Mouse (Mus musculus) layer of hippocampus, adult 9-10 months (tissue): ENCODE results near the gene Dnajc28.
"Not testable (repeated sequence)": the region's sequence is repeated elsewhere in the genome, so short reads cannot be mapped to it uniquely, and the experiment has no call there.

Experiments
- DNase-seq: peaks from one replicate; pipeline ENCODE4 v3.0.0; 2022; ENCODE audit warnings: low spot score

Gene Dnajc28

DNA sequence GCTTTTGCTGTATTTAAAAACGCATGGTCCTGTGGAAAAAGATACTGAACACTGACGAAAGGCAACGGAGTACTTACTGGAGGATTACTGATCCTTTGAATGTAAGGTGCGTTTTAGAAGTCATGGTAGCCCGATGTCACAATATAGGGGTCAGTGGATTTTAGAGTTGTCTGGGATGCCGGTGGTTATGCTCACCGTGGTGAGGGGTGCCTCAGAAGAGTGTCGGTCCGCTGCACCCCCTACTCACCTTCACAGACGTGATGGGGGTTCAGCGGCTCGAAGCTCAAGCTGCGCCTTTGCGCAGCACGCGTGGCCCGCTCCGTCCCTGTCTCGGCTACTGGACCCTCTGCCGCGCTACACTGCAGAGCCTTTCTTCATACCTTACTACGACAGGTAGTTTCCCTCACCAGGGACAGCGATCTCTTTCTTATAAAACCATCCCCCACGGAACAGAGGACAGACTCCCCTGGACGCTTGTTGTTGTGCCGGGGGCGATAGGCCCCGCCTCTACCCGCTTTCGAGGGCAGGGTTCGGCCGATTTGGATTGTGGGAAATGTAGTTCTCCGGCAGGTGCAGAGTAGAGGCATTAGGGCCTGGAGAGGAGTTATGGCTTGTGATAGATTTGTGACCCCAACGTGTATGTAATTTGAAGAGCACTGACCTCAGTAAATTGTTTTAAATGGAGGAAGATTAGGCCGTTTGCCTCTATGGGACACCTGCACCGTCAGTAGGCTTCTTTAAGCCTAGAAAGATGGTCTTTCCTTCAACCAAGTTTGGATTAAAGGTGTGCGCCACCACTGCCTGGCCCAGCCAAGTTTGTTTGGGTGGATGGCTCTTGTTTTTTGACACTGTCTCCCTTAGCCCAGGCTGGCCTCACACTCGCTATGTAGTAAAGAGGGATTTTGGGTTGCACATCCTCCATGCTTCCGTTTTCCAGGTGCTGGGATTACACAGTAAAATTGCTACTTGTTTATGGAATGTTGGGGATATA, at the start of gene Dnajc28:
Gene Dnajc28 (minus strand): TSS at position 516 of the 991 bp plus-strand sequence.
- peak; percentile 65 for DNase-seq

DNA sequence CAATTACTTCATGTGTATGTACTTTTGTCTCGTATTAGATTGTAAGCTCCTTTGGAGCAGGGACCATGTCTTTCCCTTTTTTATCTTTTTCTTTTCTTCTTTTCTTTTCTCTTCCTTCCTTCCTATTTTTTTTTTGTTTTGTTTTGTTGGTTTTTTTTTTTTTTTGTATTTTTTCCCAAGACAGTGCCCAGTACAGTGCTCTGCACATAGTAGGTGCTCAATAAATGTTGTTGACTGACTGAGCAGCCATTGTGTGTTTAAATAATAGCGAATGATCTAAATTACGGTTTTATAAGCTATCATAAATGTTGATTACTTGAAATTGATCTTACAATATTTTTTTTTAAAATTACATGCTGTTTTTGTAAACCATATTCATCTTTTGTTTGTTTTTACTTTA, 45.0 kb upstream of the Dnajc28 start:
- no peak for DNase-seq

DNA sequence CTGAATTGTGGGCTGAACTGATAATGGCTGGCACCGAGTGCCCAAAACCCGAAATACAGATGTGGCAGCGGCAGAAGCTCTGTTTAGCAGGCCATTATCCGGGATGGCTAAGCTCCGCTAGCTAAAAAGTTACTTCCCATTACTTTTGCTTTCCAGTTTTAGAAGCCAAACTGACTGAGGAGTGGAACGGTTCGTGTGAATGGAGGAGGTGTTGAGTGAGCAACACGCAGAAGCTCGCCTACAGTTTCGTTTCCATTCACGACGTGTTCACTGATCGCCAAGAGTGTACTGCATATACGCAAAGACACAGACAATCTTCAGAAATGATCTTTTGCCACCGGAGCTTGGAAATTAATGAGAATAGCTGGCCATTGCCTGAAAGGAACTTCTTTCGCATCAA, 43.5 kb upstream of the Dnajc28 start:
- DNase-seq: no peak

DNA sequence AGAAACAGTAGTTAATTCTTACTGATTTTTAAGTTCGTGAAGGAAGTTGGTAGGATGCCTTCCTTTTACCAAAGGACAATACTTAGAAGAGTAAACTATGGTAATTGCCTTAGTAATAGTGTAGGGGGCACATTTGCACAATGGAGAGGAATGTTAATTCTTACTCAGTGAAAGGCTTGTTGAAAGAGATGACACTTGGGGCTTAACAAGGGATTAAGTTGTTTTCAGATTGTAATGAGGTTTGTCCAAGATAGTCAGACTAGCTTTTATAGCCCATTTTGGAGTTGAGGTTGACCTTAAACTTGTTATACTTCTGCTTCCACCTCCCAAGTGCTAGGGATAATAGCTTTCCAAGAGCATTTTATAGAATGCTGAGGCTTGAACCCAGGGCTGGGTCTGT, 42.6 kb upstream of the Dnajc28 start:
- DNase-seq: no peak

DNA sequence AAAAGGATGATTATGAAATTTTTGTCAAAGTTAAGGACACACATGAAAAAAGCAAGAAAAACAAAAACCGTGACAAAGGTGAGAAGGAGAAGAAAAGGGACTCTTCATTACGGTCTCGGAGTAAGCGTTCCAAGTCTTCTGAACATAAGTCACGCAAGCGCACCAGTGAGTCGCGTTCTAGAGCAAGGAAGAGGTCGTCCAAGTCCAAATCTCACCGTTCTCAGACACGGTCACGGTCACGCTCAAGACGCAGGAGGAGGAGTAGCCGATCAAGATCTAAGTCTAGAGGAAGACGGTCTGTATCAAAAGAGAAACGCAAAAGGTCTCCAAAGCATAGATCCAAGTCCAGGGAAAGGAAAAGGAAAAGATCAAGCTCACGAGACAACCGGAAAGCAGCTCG, 41.0 kb upstream of the Dnajc28 start:
- DNase-seq: no peak

DNA sequence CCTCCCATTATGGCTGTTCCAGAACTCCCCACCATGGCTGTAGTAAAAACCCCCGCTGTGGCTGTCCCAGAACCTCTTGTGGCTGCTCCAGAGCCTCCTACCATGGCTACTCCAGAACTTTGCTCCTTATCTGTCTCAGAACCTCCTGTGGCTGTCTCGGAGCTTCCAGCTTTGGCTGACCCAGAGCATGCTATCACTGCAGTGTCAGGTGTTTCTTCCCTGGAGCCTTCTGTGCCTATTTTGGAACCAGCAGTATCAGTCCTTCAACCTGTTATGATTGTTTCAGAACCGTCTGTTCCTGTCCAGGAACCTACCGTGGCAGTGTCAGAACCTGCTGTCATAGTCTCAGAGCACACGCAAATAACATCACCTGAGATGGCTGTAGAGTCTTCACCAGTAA, 39.6 kb upstream of the Dnajc28 start:
- DNase-seq: no peak

DNA sequence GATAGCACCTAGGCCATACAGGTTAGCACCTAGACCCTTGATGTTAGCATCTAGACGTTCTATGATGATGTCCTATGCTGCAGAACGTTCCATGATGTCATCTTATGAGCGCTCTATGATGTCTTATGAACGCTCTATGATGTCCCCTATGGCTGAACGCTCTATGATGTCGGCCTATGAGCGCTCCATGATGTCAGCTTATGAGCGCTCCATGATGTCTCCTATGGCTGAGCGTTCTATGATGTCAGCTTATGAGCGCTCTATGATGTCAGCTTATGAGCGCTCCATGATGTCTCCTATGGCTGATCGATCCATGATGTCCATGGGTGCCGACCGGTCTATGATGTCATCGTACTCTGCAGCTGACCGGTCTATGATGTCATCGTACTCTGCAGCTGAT, 38.5 kb upstream of the Dnajc28 start:
- no peak for DNase-seq

DNA sequence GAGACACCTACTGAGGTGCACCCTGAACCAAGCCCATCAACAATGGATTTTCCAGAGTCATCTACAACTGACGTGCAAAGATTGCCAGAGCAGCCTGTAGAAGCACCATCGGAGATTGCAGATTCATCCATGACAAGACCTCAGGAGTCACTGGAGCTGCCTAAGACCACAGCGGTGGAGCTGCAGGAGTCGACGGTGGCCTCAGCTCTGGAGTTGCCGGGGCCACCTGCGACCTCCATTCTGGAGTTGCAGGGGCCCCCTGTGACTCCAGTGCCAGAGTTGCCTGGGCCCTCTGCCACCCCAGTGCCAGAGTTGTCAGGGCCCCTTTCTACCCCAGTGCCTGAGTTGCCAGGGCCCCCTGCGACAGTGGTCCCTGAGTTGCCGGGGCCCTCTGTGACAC, 36.5 kb upstream of the Dnajc28 start:
- DNase-seq: no peak

DNA sequence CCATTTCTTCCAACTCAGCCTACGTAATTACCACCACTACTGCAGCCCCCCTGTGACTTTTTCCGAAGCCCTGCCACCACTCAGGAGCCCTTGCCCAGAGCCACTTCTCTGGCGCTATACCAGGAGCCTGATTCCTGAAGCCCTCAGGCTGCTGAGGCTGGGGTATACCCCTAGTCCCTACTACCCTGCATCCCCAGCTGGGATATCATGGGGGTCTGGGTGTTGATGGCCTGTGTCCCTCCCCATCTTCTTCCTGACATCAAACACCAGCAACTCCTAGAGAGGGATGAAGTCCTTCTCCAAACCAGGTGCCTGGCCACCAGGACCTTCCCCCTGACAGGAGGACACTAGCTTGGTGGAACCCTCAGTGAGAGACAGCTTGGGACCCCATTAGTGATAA, 33.4 kb upstream of the Dnajc28 start:
- DNase-seq: no peak

DNA sequence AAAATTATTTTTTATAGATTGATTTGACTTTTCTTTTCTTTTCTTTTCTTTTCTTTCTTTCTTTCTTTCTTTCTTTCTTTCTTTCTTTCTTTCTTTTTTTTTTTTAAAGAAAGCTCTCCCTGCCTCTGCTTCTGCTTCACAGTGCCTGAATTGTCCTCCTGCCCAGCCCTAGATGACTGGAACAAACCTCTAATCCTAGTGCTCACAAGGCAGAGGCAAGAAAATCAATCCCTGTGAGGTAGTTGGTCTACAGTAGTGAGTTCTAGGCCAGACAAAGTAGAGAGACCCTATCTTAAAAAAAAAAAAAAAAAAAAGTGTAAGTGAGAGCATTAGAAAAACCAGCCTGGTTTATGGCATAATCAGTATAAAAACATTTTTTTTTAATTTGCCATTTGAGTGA, 31.0 kb upstream of the Dnajc28 start:
- DNase-seq: no peak

DNA sequence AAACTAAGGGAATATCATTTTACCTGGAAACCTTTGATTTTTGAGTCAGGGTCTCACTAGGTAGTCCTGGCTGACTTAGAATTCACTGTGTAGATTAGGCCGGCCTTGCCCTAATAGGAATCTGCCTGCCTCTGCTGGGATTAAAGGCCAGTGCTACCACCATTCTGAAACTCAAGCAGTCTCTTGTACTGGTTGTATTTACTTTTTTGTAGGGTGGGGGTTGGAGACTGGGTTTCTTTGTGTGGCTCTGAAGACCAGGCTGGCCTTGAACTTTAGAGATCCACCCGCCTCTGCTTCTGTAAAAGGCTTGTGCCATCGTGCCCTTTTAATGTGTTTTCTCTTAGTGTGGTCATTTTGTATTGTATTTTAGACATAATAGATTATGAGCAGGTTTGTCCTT, 30.4 kb upstream of the Dnajc28 start:
- no peak for DNase-seq

DNA sequence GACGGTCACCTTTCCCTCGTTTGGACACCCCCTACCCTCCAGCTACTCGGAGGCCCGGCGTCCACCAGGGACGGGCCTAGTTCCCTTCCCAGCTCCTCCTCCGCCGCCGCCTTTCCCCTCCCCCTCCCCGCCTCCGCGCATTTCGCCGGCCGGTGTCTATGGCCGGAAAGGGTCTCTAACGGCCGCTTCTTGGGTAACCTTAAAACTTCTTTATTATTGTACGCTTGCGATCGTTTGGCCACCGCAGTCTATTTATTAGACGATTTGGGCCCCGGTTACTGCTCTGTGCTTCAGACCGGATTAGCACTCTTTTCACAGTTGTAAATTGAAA, 29.4 kb upstream of the Dnajc28 start:
- no peak for DNase-seq

DNA sequence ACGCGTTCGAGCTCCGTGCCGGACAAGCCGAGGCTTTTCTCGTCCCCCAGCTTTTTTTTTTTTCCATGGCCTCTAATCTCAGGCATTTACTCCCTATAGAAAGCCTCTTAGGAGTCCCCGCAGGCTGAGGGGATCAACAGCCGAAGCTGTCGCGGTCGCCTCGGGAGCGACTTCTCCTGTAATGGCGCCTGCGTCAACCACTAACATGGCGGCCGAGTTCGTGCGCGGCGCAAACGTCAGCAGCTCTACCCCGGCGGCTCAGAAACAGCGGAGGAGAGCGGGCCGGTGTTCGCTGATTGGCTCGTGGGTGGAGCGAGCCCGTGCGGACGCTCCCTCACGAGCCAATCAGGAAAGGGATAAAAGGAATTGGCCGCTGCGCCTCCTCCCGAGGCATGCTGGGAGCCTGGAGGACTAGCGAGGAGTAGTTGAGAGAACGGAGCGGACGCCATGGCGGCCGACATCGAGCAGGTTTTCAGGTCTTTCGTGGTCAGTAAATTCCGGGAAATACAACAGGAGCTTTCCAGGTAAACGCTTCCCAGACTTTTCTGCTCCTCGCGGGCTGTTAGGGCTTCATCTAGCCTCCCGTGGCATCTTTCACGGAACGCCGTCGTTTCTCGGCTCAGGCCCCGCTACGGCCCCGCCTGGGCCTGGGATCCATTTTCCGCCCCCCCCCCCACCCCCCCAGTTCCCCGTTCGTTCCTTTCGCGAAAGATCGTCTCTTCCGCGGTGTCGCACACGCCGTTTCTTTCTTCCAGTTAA, 28.8 kb upstream of the Dnajc28 start, which contains the start of gene Son:
Gene Son (plus strand): TSS at position 46 of the 759 bp plus-strand sequence.
- DNase-seq: peak; percentile 87

DNA sequence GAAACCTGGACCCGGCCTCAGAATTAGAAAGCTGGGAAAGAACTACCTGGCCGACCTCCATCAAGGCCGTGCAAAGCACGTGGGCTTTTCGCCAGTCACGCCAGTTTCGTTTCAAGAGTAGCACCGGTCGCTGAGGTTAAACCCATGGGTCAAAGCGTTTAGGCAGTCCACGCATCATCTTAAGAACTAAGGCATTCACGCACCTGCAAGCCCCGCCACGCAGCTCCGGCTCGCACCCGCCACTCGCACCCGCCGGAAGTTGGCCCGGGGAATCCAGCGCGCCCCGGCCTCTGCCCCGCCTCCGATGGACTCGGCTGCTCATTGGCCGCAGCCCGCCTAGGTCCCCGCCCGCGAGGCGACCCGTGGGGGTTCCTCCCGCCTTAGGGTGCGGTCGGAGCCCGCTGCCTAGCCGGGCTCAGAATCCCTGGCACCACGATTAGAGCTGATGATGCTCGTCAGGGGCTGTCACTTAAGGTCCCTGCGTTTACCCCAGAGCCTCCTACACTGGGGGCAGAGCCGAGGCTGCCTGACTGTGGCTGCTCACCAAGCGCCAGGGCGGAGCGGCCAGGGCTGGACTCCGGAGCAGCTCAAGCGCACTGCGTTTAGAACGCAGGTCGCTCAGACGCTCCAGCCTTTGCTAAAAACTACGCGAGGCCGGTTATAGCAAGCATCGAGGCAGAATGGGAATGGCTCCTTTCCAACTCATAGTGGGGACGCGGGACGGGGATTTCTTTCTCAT, 28.0 kb upstream of the Dnajc28 start, which contains the start of gene Gart:
Gene Gart (minus strand): TSS at position 272 of the 739 bp plus-strand sequence.
- DNase-seq: peak; percentile 69

DNA sequence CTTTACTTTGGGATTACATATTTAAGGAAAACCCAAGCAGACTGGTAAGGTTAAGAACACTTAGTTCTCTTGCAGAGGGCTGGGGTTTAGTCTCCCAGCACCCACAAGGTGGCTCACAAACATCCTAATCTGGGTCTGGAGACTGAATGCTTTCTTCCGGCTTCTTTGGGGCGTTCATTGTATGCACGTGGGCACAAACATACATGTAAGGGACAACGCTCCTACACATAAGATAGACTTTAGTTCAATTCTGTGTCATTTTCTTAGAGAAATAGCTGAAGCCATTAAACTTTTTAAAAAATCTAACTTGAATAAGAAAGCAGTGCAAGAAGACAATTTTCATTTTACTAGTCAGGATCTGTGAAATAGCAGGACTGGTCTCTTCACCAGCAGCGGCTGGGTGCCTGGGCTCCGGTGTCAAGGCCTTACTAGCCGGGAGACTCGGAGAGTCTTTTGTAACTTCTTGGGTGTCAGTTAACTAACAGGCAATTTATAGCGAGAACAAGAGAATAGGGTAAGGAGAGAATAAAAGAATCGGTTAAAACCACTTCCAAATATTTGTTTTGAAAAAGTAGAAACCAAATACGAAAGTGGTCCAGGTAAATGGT, 27.3 kb upstream of the Dnajc28 start:
- DNase-seq: no peak

DNA sequence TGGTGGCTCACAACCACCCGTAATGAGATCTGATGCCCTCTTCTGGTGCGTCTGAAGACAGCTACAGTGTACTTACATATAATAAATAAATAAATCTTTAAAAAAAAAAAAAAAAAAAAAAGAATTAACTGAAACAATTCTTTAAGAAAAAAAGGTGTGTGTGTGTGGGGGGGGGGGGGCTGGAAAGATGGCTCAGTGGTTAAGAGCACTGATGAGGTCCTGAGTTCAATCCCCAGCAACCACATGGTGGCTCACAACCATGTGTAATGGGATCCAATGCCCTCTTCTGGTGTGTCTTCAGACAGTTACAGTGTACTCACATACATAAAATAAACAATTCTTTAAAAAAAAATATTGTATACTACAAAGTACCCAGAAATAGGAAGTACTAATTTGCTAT, 26.6 kb upstream of the Dnajc28 start:
- not testable (repeated sequence) for DNase-seq

DNA sequence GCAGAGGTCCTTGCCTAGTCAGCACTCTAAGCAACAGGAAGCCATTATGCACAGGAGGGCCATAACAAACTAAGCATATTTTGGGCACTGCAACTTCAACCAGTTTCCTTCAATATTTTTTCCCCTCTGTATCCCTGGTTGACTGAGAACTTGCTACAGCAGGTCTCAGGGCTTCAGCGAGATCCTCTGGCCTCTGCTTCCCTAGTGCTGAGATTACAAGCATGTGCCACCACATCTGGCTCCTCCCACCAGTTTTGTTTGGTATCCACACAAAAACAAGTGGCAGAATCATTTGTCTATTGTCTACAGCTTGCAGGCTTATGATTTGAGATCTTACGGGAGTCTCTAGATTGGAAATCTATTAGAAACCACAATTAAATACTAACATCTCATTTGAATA, 26.1 kb upstream of the Dnajc28 start:
- no peak for DNase-seq

DNA sequence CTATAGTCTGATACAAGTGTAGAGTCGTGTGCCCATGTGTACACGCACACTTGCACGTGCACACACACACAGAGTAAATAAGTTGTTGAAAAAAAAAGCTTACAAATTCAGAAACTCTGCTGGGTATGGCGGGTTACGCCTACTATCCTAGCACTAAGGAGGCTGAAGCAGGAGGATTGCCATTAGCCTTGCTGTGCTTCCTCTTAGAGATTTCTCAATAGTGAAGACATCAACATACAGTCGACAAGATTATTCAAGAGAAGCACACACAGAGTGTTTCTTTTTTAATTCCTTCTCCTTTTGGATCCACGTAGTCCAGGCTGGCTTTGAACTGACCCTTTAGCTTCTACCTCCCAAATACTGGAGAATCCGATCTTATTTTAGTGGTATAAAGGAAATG, 21.3 kb upstream of the Dnajc28 start:
- DNase-seq: no peak

DNA sequence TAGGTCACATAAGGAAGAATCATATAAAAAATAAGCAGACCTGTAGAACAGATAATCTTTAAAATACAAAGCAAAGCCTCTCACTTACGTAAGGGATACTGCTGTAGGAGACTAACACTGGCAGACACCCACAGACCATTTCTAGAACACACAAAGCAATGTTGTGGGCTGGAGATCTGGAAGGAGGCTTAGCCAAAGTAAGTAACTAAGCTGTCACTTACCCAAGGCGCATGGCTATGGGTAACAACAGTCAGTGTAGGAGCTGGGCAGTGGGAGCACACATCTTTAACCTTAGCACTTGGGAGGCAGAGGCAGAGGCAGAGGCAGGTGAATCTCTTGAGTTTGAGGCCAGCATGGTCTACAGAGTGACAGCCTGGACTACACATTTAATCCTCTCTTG, 20.8 kb upstream of the Dnajc28 start:
- no peak for DNase-seq

DNA sequence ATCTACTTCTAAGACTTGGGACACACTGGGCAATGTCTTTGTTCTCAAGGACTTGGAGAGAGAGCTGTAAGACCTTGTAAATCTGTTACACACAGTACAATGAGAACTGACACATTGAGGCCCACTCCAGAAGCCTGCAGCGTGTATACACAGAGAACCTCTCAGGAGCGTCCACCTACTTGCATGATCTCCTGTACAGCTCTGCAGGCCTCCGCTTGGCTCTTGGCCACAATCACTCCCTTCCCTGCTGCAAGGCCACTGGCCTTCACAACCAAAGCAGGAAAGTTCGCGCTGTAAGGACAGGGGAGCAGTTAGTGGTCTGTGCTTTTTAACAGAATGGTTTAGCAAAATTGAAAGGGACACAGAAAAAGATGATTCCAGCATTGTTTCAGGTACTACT, 20.3 kb upstream of the Dnajc28 start:
- no peak for DNase-seq

DNA sequence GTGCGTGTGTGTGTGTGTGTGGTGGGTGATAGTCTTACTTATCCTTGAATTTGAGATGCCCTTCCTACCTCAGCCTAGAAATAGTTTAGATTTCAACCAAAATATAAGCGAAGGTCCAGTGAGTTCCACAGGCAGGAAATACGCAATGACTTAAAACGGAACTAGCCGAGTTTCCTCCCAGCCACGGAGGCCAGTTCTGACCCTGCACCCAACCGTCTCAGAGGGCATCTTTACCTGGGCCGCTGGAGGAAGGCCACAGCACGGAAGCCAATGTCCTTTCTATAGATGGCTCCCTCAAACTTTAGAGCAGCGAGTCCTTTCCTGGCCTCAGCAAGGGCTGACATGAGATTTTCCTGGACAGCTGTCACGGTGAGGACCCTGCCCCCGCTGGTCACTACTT, 14.8 kb upstream of the Dnajc28 start:
- no peak for DNase-seq

DNA sequence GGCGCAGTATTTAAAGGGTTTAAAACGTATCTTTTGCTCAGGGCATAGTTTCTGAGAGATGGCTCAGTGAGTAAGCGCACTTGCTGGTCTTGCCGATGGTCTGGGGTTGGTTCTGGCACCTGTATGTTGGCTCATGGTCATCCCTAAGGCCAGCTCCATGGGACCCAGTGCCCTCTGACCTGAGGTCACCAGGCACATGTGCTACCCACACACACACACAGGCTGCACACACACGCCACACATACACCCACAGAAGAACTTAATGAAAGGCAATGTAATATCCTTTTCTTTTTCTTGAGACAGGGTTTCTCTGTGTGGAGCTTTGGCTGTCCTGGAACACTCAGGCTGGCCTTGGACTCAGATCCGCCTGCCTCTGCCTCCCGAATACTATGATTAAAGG, 14.1 kb upstream of the Dnajc28 start:
- DNase-seq: no peak
